Mouse (Mus musculus): Measurements from ENCODE around the gene Gpr161. TPM values are rescaled to one million over a fixed set of nuclear protein-coding genes. Genes with fewer than 3 reads are reported as not detected.
A peak's percentile ranks its signal among the peaks of the same experiment; 100 is the strongest.

The Gpr161 gene
- total and polyA plus RNA-seq, 3 experiments, result 0.08 to 0.23 TPM; not detected in 1

- TF ChIP-seq ETS1 (conservative IDR thresholded peaks at IDR 0.05; ENCODE audit: low read depth, low read length), result no peak
- no peak for TF ChIP-seq ELF1 (IDR thresholded peaks at IDR 0.05; ENCODE audit: low read depth, low read length)
- no peak for TF ChIP-seq MAX (IDR thresholded peaks at IDR 0.05; ENCODE audit: low read length)
- TF ChIP-seq JUN (IDR thresholded peaks at IDR 0.05; ENCODE audit: insufficient read depth, low read depth, low read length), result no peak
- no peak for TF ChIP-seq TCF12 (IDR thresholded peaks at IDR 0.05; ENCODE audit: low read depth, low read length)
- H3K4me1 ChIP-seq (ENCODE audit: control insufficient read depth in 1 of 2, insufficient read depth in 2 of 2), result peaks cover 10 to 39% of the 10 kb centered on the region in 2 experiments
- H3K27ac ChIP-seq (ENCODE audit: insufficient read depth, low read depth), result no peak overlapping the region
- dilution Hi-C loops (cut with MboI; ENCODE audit: extremely low pct_ligation_motif_present, extremely low pct_unique_long_range_greater_than_20kb, low sequenced_read_pairs), result no loop called here
- peaks cover 2% of the 10 kb centered on the region for H3K27me3 ChIP-seq (replicated peaks)
- no peak overlapping the region for H3K4me3 ChIP-seq (replicated peaks in 1 of 3; ENCODE audit: low read depth in 2 of 3, low read length in 2 of 3, poor library complexity in 1 of 3)
- H3K9ac ChIP-seq (ENCODE audit: insufficient read depth, low read depth), result no peak overlapping the region
- H3K4me2 ChIP-seq (ENCODE audit: insufficient read depth, low read depth, poor library complexity, severe bottlenecking), result no peak overlapping the region
- H3K36me3 ChIP-seq (replicated peaks in 1 of 2; ENCODE audit: control insufficient read depth in 1 of 2, insufficient read depth in 1 of 2, low read length in 1 of 2), result no peaks in the 10 kb centered on the region
- H3K9me3 ChIP-seq (replicated peaks; ENCODE audit: low read length), result no peaks in the 10 kb centered on the region
- no peak for DNase-seq (ENCODE audit: extremely low read depth)
- in situ Hi-C loops (cut with MboI; ENCODE audit: low pct_ligation_motif_present, low pct_unique_long_range_greater_than_20kb, low sequenced_read_pairs), result no loop called here
- H3K79me2 ChIP-seq (replicated peaks; ENCODE audit: control insufficient read depth, extremely low read depth, insufficient read depth, poor library complexity, severe bottlenecking), result no peaks in the 10 kb centered on the region
Observed at GRCm38 (mm10) chr1:165321891-165322290, 26.3 kb downstream of the Gpr161 start.

GRCm38 (mm10) chr1:165322934-165323333 lies 27.3 kb downstream of the Gpr161 start:
- peaks cover 10 to 39% of the 10 kb centered on the region in 2 experiments for H3K4me1 ChIP-seq (ENCODE audit: control insufficient read depth in 1 of 2, insufficient read depth in 2 of 2)
- TF ChIP-seq UBTF (IDR thresholded peaks at IDR 0.05; ENCODE audit: low read depth, low read length), result no peak
- no peak for TF ChIP-seq NELFE (IDR thresholded peaks at IDR 0.05; ENCODE audit: low read depth, low read length)
- TF ChIP-seq JUND (conservative IDR thresholded peaks at IDR 0.05; ENCODE audit: low read depth, low read length), result no peak
- dilution Hi-C loops (cut with MboI; ENCODE audit: extremely low pct_ligation_motif_present, extremely low pct_unique_long_range_greater_than_20kb, low sequenced_read_pairs) (no loop called here), in situ Hi-C loops (cut with MboI; ENCODE audit: low pct_ligation_motif_present, low pct_unique_long_range_greater_than_20kb, low sequenced_read_pairs) (no loop called here)
- no peak overlapping the region for H3K27ac ChIP-seq (ENCODE audit: insufficient read depth, low read depth)
- peaks cover 2% of the 10 kb centered on the region for H3K27me3 ChIP-seq (replicated peaks)
- no peaks in the 10 kb centered on the region for H3K79me2 ChIP-seq (replicated peaks; ENCODE audit: control insufficient read depth, extremely low read depth, insufficient read depth, poor library complexity, severe bottlenecking)
- no peaks in the 10 kb centered on the region for H3K9me3 ChIP-seq (replicated peaks; ENCODE audit: low read length)
- H3K36me3 ChIP-seq (replicated peaks in 1 of 2; ENCODE audit: control insufficient read depth in 1 of 2, insufficient read depth in 1 of 2, low read length in 1 of 2), result no peaks in the 10 kb centered on the region
- H3K9ac ChIP-seq (ENCODE audit: insufficient read depth, low read depth), result no peak overlapping the region
- H3K4me3 ChIP-seq (replicated peaks in 1 of 3; ENCODE audit: low read depth in 2 of 3, low read length in 2 of 3, poor library complexity in 1 of 3), result no peak overlapping the region
- peak; percentile 19 for DNase-seq (ENCODE audit: extremely low read depth)
- H3K4me2 ChIP-seq (ENCODE audit: insufficient read depth, low read depth, poor library complexity, severe bottlenecking), result 0 out of 2 replicates have a peak overlapping the region, but pooled peaks have one; percentile 10

DNA sequence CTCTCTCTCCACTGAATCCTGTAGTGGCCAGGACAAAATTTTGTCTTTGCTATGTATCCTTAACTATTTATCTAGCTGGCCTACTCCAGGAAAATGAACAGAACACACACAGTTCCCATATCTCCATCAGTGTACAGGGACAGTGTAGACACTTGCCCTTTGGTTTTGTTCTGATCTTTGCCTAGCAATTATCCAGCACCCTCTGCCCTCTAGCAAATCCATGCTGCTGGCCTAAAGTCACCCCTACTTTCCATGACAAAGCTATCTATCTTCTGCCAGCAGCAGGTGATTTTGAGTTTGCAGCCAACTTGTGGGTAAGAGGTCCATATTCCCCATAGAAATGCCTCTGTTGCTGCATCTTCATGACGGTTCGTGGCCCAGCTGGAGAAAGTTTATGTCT lies 31.8 kb downstream of the Gpr161 start:
- H3K4me1 ChIP-seq (ENCODE audit: control insufficient read depth in 1 of 2, insufficient read depth in 2 of 2), result peaks cover 6 to 16% of the 10 kb centered on the region in 2 experiments
- no peak overlapping the region for H3K4me2 ChIP-seq (ENCODE audit: insufficient read depth, low read depth, poor library complexity, severe bottlenecking)
- H3K79me2 ChIP-seq (replicated peaks; ENCODE audit: control insufficient read depth, extremely low read depth, insufficient read depth, poor library complexity, severe bottlenecking), result no peaks in the 10 kb centered on the region
- no peak overlapping the region for H3K4me3 ChIP-seq (replicated peaks in 1 of 3; ENCODE audit: low read depth in 2 of 3, low read length in 2 of 3, poor library complexity in 1 of 3)
- in situ Hi-C loops (cut with MboI; ENCODE audit: low pct_ligation_motif_present, low pct_unique_long_range_greater_than_20kb, low sequenced_read_pairs), result no loop called here
- dilution Hi-C loops (cut with MboI; ENCODE audit: extremely low pct_ligation_motif_present, extremely low pct_unique_long_range_greater_than_20kb, low sequenced_read_pairs), result no loop called here
- no peak overlapping the region for H3K9ac ChIP-seq (ENCODE audit: insufficient read depth, low read depth)
- DNase-seq (ENCODE audit: extremely low read depth), result no peak
- no peak overlapping the region for H3K27ac ChIP-seq (ENCODE audit: insufficient read depth, low read depth)
- H3K9me3 ChIP-seq (replicated peaks; ENCODE audit: low read length), result no peaks in the 10 kb centered on the region
- no peaks in the 10 kb centered on the region for H3K27me3 ChIP-seq (replicated peaks)
- H3K36me3 ChIP-seq (replicated peaks in 1 of 2; ENCODE audit: control insufficient read depth in 1 of 2, insufficient read depth in 1 of 2, low read length in 1 of 2), result no peaks in the 10 kb centered on the region
- TF ChIP-seq TBP (conservative IDR thresholded peaks at IDR 0.05; ENCODE audit: low read depth, low read length) (no peak), RCOR1 (conservative IDR thresholded peaks at IDR 0.05; ENCODE audit: low read depth, low read length) (no peak), ZKSCAN1 (IDR thresholded peaks at IDR 0.05; ENCODE audit: borderline replicate concordance, low read depth, low read length) (no peak), MXI1 (IDR thresholded peaks at IDR 0.05; ENCODE audit: low read depth, low read length) (no peak), E2F4 (IDR thresholded peaks at IDR 0.05; ENCODE audit: insufficient replicate concordance, low read depth, low read length) (no peak), ZNF384 (IDR thresholded peaks at IDR 0.05; ENCODE audit: low read depth, low read length) (no peak), JUND (conservative IDR thresholded peaks at IDR 0.05; ENCODE audit: low read depth, low read length) (no peak), MAX (IDR thresholded peaks at IDR 0.05; ENCODE audit: low read length) (no peak), NELFE (IDR thresholded peaks at IDR 0.05; ENCODE audit: low read depth, low read length) (no peak), EP300 (IDR thresholded peaks at IDR 0.05; ENCODE audit: low read length) (no peak), GABPA (IDR thresholded peaks at IDR 0.05; ENCODE audit: insufficient replicate concordance, low read depth, low read length) (no peak), POLR2AphosphoS2 (IDR thresholded peaks at IDR 0.05; ENCODE audit: low read depth, low read length) (no peak), USF2 (conservative IDR thresholded peaks at IDR 0.05; ENCODE audit: low read depth, low read length) (no peak), CHD2 (IDR thresholded peaks at IDR 0.05; ENCODE audit: low read length) (no peak), IRF4 (IDR thresholded peaks at IDR 0.05; ENCODE audit: low read depth, low read length) (no peak), BHLHE40 (IDR thresholded peaks at IDR 0.05; ENCODE audit: low read depth, low read length) (no peak), RAD21 (IDR thresholded peaks at IDR 0.05; ENCODE audit: low read depth, low read length) (no peak), HCFC1 (IDR thresholded peaks at IDR 0.05; ENCODE audit: low read depth, low read length) (no peak)

Data from CH12.LX (cell line).